Mouse (Mus musculus) erythroblast, embryonic 14.5 days (primary cell): ENCODE measurements around the gene Rcc1l. TPM values are rescaled to one million over a fixed set of nuclear protein-coding genes. Genes with fewer than 3 reads are reported as not detected.

Experiments used
- H3K27me3 ChIP-seq: 2 replicates; pipeline ENCODE4 v1.6.1; 2012; ENCODE audit warnings: inconsistent platforms; ENCODE audit not compliant: control insufficient read depth
- H3K36me3 ChIP-seq: 2 replicates; pipeline ENCODE4 v1.6.1; 2012; ENCODE audit warnings: mild to moderate bottlenecking, inconsistent platforms; ENCODE audit not compliant: control insufficient read depth
- H3K4me1 ChIP-seq: 2 replicates; pipeline ENCODE4 v1.6.1; 2012; ENCODE audit warnings: inconsistent platforms; ENCODE audit not compliant: control insufficient read depth
- H3K4me3 ChIP-seq: replicated peaks from 2 replicates; pipeline ENCODE3; 2012; ENCODE audit warnings: moderate library complexity, mild to moderate bottlenecking, inconsistent platforms
- H3K9me3 ChIP-seq: 2 replicates; pipeline ENCODE4 v1.6.1; 2012; ENCODE audit warnings: low read length, inconsistent platforms, mixed read lengths; ENCODE audit not compliant: control insufficient read depth
- GATA1 ChIP-seq: IDR thresholded peaks from 2 replicates; pipeline ENCODE4 v1.6.1; 2012; ENCODE audit warnings: low read length, inconsistent platforms, mixed read lengths
- TAL1 ChIP-seq: IDR thresholded peaks from 3 replicates; pipeline ENCODE4 v1.6.1; 2012; ENCODE audit warnings: low read length, inconsistent platforms, mixed read lengths
- polyA plus RNA-seq: library from polyadenylated mRNA; stranded (reverse); fragments of >175 nt; gene quantifications from 2 replicates; pipeline ENCODE4 v1.2.3, GENCODE M21; 2012

Gene Rcc1l
- polyA plus RNA-seq, 1 experiment: 0.21 TPM

- H3K27me3 ChIP-seq: no peaks in the 10 kb centered on the region
- TF ChIP-seq GATA1: no peak
- TF ChIP-seq TAL1: no peak
- no peaks in the 10 kb centered on the region for H3K9me3 ChIP-seq
- no peaks in the 10 kb centered on the region; the same call in 1 of the 2 replicates for H3K4me1 ChIP-seq
- no peak overlapping the region for H3K4me3 ChIP-seq
- peaks cover 16% of the 10 kb centered on the region for H3K36me3 ChIP-seq
These were observed 17.1 kb upstream of the Rcc1l start for GRCm38 (mm10) chr5:134193664-134194063.

DNA sequence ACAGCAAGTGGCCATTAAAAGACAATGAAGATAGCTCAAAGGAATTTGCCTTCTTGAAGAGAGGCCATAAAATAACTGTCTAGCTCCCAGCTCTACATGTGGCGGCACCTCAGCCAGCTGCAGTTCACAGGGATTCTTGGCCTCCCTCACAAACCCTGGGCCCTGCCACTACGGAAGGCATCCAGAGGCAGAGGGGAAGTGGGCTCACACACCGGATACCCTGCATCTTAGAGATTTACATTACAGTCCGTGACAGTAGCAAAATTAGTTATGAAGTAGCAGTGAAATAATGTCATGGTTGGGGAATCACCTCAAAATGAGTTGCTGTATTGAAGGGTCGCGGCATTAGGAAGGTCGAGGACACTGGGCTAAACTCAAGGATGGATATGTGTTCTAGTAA, 12.0 kb upstream of the Rcc1l start:
- H3K4me3 ChIP-seq: no peak overlapping the region
- peaks cover 7% of the 10 kb centered on the region for H3K4me1 ChIP-seq
- no peaks in the 10 kb centered on the region for H3K27me3 ChIP-seq
- peaks cover 3% of the 10 kb centered on the region for H3K36me3 ChIP-seq
- no peaks in the 10 kb centered on the region for H3K9me3 ChIP-seq
- TF ChIP-seq TAL1: no peak
- no peak for TF ChIP-seq GATA1

GRCm38 (mm10) chr5:134186961-134187731, 10.6 kb upstream of the Rcc1l start:
- TF ChIP-seq TAL1 (no peak), GATA1 (no peak)
- no peaks in the 10 kb centered on the region for H3K36me3 ChIP-seq
- no peaks in the 10 kb centered on the region for H3K27me3 ChIP-seq
- H3K4me3 ChIP-seq: no peak overlapping the region
- peaks cover 20% of the 10 kb centered on the region for H3K4me1 ChIP-seq
- no peaks in the 10 kb centered on the region for H3K9me3 ChIP-seq

GRCm38 (mm10) chr5:134186059-134186458, 9.5 kb upstream of the Rcc1l start:
- H3K4me1 ChIP-seq: peaks cover 22% of the 10 kb centered on the region
- no peaks in the 10 kb centered on the region for H3K27me3 ChIP-seq
- no peaks in the 10 kb centered on the region for H3K36me3 ChIP-seq
- H3K9me3 ChIP-seq: no peaks in the 10 kb centered on the region
- no peak overlapping the region for H3K4me3 ChIP-seq
- TF ChIP-seq GATA1: no peak
- TF ChIP-seq TAL1: no peak

DNA sequence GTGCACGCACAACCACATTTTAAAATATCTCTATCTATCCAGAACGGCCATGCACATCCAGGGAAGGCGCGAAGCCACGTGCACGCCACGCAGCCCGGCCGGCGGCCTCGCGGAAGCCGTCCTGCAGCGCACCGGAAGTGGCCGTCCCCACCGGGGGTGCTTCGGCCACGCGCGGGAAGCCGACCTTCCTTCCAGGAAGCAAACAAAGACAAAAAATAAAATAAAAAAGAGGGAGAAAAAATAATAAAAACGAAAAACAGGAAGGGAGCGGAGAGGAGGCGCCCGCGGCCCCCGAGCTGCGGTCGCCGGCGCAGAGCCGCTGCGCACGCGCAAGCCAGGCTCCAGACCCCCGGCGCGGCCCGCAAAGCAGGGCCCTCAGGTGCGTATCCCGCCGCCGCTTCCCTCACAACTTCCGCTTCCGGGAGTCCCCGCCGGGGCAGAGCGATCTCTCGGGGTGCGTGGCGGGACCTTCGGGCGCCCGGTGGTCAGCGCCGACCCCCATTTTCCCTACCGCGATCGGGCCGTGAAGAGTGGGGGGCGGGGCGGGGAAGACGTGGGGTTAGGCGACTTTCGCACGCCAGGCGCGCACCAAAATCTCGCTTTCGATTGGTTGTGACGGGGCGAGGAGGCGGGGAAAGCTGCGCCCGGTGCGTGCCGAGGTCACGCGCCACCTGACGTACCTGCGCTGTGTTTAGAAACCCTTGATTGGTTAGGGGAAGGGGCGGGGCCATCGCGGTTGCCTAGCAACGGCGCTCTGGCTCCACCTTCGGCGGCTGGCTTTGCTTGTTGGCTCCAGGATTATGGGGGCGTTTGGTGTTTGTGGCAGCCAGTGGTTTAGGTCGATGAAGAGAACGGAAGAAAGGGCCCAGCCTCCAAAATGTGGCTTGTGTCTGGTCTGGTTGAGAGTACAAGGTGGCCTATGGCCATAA, 7.6 kb upstream of the Rcc1l start, which contains the start of gene Gtf2ird2:
Gene Gtf2ird2, plus strand, starts transcription at position 140 of the 929 bp plus-strand sequence.
- Histone ChIP-seq H3K36me3 (no peaks in the 10 kb centered on the region), H3K4me1 (peaks cover 32% of the 10 kb centered on the region), H3K4me3 (peak within 1 kb of the TSS; percentile 84), H3K9me3 (no peaks in the 10 kb centered on the region), H3K27me3 (no peaks in the 10 kb centered on the region)
- no peak for TF ChIP-seq TAL1
- no peak for TF ChIP-seq GATA1

GRCm38 (mm10) chr5:134183162-134183561, 6.6 kb upstream of the Rcc1l start:
- peaks cover 39% of the 10 kb centered on the region for H3K4me1 ChIP-seq
- H3K4me3 ChIP-seq: peak overlapping the region; percentile 84
- H3K9me3 ChIP-seq: no peaks in the 10 kb centered on the region
- no peaks in the 10 kb centered on the region for H3K27me3 ChIP-seq
- H3K36me3 ChIP-seq: no peaks in the 10 kb centered on the region
- TF ChIP-seq GATA1: no peak
- no peak for TF ChIP-seq TAL1

DNA sequence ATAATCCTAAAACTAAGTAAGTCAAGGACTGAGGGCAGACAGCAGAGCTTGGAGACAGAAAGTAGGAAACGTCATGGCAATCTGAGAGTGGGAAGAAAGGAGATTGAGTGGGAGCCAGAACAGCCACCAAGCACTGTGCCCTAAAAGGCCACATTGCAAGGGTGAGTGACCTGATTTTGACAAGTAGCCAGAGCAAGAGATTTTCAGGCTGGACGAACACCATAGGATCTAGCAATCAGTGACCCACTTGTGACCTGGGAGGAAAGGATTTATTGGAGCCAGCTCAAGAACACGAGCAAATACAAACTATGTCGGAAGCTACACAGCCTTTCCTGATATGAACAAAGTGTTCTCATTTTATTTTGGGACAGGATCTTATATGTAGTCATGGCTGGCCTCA, 6.2 kb upstream of the Rcc1l start:
- Histone ChIP-seq H3K27me3 (no peaks in the 10 kb centered on the region), H3K9me3 (no peaks in the 10 kb centered on the region), H3K4me1 (peaks cover 41% of the 10 kb centered on the region), H3K4me3 (peak overlapping the region; percentile 84), H3K36me3 (no peaks in the 10 kb centered on the region)
- TF ChIP-seq GATA1: no peak
- no peak for TF ChIP-seq TAL1

GRCm38 (mm10) chr5:134182172-134182571, 5.6 kb upstream of the Rcc1l start:
- Histone ChIP-seq H3K4me3 (no peak overlapping the region), H3K4me1 (peaks cover 41% of the 10 kb centered on the region), H3K27me3 (no peaks in the 10 kb centered on the region), H3K36me3 (no peaks in the 10 kb centered on the region), H3K9me3 (no peaks in the 10 kb centered on the region)
- TF ChIP-seq TAL1 (no peak), GATA1 (no peak)

- Histone ChIP-seq H3K27me3 (no peaks in the 10 kb centered on the region), H3K9me3 (no peaks in the 10 kb centered on the region), H3K36me3 (no peaks in the 10 kb centered on the region), H3K4me3 (no peak overlapping the region), H3K4me1 (peaks cover 59% of the 10 kb centered on the region)
- TF ChIP-seq TAL1 (no peak), GATA1 (no peak)
These were observed 3.3 kb upstream of the Rcc1l start for GRCm38 (mm10) chr5:134179871-134180270.
